Mouse (Mus musculus) frontal cortex, postnatal 36 days (tissue): ENCODE data around the gene Diras2.

Experiments
- DNase-seq, 2 experiments: peaks; one replicate each; pipeline ENCODE4 v3.0.0; 2022; ENCODE audit warnings: low spot score in 2 of 2

Diras2 gene

DNA sequence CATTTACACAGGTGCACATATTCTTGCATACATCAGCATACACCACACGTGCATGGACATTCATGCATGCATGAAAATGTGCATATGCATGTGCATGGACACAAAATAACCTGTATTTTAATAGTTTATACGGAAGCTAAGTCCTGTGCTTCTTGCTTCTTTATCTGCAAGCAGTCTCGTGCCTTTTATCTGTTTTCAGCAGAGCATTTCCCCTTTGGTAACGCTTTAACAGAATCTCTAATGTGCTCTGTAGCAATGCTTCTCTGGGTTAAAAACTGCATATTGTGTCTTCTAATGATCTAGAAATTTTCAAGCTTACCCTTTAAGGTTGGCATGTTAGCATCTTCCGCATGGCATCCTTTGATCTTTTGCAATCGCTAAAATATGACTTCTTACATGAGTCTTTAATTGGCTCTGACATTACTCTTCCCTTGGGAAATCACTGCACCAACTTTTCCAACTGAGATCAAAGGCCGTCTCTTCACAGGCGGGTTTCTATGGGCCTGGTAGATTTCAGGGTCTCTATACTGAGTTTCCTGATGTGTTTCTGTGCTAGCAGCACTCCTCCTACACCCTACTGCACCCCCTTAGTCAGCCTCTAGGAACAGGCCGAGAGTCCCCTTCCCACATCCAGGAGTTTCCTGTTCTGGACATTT lies 21.9 kb upstream of the Diras2 start:
- DNase-seq: no peak

DNA sequence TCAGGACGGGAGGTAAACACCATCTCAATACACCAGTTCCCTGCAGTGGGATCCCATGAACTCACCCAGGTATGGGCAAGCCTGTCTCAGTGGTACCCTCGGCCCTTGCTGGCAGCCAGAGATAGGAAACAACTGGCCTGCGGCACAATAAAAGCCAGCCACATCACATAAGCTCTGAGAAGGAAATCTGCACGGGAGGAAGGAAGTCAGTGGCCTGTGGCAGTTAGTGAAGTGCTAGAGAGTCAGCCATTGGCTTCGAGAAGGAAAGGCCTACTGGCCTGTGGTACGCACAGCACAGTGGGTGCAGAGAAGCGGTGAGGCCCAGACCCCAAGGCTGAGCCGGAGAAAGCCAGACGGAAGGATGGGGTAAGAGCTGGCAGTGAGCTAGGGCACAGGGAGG lies 20.2 kb upstream of the Diras2 start:
- no peak for DNase-seq

DNA sequence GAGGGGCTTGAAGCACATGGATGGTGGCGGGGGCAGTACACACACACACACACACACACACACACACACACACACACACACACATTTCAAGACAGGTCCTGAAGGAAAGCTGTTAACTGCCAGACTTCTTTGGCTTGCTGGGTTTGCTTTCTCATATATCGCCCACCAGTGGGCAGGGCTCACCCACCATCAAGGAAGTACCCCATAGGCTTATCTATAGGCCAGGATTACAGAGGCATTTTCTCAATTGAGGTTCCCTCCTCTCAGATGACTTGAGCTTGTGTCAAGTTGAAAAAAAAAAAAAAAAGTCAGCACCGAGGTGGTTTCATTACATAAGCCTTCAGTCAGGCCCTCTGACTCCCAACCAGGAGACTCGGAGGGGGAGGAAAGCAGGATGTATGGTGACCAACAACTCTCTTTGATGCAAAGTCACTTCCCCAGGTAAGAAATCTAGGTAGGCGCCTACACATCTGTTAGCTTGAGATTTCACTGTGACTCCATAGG lies 19.7 kb upstream of the Diras2 start:
- DNase-seq: no peak

DNA sequence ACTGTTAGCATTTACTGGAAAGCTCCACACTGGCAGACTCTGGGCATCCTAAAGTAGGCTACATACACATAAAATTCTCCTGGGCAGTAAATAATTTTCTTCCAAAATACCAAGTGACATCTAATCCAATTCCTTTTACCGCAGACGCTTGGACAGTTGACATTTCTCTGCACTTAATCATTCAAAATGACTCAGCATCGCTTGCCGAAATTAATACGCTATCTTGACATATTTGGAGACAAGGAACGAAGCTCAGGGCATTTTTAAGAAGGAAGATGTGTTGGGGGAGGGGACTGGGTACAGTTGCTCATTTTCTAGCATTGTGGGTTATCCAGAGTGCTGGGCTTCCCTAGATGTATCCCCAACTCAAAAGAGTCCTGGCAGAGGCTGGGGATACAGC lies 15.2 kb upstream of the Diras2 start:
- no peak for DNase-seq

DNA sequence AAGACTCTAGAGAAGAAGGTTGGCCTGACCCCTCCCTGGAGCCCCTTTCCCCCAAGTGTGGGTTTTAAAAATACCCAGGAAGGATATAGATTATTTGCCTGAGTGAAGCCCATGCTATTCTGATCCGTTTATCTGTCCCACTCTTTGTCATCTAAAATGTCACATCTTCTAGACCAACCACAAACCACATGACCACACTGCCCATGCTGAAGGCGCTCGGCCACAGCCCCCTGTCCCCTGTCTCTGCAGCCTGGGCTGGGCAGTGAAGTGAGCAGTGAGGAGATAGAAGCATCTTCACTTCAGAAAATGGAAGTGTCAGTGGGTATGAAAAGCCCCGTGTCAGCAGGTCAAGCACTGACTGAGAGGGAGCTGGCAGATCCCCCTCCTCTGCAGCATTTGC lies 11.6 kb upstream of the Diras2 start:
- DNase-seq: no peak

DNA sequence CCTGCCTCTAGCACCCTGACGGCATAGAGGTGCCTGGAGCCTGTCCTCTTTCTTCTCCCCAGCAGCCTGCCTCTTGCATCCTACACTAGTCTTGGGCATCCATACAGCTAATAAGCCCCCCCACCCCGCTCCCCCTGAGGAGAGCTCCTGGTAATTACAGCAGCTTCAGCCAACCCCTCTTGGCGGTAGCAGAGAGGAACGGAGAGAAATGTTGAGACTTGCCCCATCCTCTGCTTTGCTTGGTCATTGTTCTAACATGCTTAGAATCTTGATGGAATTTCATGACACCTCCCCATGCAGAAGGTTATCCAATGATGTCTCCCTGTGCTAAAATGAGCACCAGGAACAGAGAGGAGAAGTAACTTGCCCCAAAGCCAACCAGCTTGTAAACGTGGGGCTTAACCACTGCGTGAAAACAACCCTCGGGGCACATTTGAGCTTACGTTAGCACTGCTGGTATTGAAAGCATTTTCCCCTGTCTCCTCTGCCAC lies 11.0 kb upstream of the Diras2 start:
- DNase-seq: no peak

DNA sequence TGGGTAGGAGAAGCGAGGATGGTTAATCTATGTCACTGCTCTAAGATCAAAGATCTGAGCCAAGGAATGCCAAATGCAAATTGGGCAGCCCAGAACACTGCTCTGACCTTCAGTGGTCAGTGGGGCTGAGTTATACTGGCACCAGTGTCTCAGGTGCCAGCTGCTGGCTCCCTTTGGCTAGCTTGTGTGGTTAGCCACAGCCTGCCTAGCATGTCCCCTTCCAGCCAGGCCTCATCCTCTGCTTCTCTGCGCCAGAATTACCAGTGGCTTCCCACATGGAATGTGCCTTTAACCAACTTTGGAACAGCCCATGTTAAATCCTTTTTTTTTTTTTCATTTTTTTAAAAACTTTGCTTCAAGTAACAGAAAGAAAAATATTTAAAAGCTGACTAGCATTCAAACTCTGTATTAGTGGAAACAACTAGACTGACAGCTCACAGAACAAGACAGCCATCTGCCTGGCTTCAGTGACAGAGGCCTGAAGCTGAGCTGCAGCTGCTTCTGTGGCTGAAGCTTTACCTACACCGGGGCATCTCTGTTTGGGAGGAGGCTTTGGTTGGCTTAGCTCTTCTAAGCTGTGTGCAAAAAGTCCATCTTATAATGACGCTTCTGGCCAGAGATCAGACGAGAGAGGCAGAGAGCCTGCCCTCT lies 10.4 kb upstream of the Diras2 start:
- no peak for DNase-seq

DNA sequence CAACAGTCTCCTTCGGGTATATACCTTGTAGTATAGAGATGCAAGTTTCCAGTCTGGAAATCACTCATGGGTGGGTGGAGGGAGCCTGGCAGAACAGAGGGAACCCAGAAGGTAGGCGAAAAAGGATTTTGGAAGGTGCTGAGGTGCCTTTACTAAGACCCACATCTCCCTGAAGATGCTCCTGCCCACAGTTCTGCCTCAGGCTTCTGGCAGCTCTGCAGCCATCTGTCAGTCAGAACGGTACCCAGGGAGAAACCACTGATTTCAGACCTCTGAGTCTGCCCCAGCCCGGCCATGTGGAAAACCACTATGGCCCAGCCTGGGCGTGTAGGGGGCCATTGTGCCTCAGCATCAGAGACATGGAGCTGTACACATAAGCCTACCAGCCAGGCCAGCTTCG lies 8.4 kb upstream of the Diras2 start:
- DNase-seq: no peak

DNA sequence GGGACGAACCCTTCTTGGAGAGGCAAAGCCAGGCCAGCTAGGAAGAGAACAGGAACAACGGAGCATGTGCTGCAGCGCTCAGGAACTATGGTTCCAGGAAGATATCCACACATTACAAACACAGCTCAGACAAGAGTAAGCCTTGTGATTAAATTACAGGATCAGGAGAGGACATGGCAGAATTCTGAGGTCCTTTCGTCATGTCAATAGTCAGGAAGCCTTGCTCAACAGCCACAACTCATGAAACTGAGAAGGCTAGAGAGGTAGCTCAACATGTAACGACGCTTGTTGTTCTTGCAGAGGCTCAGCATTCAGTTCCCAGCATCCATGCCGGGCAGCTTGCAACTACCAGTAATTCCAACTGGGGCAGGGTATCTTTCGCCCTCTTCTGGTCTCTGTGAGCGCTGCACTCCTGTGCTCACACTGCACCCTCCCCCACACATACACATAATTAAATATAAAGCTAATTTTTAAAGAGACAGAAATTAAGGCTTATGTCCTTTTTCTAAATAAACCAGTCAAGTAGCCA lies 7.6 kb upstream of the Diras2 start:
- no peak for DNase-seq

DNA sequence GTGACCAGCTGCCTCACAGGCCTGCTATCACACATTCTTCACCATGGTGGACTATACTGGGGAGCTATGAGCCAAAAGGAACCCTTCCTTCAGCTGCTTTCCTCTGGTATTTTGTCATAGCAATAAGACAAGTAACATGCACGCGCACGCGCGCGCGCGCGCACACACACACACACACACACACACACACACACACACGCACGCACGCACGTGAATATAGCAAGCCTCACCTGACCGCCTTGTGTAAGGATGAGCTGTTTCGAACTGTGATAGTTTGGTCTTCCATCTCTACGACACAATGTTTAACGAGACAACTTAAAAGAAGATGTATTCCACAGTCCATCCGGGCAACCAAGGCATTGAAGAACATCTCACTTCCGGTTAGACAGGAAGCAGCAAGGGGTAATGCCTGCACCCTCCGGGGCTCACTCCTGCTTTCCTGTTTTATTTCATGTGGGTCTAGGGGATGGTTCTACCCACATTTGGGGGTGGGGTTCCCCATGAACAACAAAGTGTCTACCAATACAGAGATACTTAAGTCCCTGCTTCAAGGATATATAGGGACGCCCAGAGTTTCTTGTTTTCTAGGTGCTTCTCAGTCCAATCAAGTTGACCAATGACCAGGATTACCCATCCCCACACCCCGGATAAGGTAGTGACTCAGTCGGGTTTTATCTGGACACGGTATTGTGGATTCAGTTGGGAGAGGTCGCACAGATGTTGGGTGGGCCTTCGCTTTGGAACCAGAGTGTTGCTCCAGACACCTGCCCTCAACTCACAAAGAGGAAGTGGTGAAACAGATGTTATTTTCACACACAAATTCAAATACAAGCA lies 6.9 kb upstream of the Diras2 start:
- no peak for DNase-seq

DNA sequence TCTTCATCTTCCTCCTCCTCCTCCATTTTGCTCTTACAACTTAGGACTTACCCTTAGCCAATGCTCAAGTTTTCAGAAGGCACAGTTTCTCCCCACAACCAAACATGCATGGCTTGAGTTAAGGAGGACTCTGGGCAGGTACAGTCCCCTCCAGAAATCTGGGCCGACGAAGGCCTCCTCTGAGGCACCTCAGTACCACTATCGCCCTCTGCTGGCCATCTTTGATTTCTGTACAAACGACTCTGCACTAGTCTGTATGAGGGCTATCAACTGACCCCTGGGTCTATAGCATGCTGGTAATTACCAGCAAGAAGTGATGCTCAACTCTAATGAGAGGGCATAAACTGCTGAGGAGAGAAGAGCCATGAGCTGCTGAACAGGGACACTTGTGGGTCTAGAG lies 4.5 kb upstream of the Diras2 start:
- DNase-seq: peak in 1 of 2 experiments; percentile 60

DNA sequence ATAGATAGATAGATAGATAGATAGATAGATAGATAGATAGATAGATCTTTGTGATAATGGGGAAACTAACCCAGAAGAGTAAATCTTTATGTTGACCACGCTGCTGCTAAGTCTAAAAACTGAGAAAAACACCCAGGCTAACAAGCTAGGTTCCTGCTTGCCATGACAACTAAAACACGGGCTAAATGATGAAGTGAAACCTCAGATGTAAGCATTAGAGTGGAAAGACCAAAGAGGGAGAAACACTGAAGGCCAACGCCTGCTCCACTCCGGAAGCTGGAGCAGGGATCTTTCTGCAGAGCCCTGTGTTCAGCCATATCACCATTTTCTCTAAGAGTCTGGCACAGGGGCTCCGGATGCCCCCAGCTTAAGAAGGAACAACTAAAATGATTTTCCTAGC lies 2.6 kb upstream of the Diras2 start:
- no peak for DNase-seq

DNA sequence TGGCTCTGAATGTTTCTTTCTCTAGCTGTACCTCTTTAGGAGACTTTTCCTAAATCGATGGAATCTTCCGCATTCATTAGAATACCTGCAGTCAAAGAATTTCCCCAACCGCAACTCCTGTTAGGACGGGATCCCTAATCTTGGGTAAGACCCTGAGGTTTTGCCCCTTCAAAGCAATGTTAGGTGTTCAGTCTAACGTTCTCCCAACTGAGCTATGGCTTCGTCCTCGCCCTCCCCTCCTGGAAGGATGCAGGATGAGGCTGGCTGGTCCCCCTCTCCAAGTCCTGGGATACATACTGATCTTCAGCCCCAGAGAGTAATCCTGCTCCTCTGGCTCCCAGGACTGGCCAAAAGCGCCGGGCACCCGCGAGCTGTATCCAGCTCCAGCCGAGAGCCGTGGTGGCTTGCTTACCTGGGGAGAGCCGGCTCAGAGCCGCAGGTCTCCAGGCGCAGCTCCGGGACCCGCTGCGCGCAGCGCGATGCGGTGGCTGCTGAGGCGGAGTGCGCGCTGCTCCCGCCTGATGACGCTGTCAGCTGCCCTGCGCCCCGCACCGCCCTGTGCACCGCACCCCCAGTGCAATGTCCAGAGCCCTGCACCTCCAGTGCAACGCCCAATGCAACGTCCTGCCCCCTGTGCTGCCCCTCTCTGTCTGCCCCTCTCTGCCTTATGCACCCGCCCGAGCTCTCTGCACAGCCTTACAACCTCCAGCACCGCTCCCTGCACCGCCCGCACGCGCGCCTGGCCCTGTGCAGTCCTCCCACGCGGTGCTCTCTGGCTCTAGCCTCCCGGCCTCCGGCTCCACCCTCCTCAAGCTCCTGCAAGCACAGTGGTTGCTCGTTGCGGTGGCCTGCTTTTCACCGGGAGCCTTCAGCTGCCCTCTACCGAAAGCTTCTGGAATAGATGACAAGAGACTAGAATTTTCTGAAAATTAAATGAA lies 802 bp downstream of the Diras2 start:
- peak; percentile 83 to 84 for DNase-seq

DNA sequence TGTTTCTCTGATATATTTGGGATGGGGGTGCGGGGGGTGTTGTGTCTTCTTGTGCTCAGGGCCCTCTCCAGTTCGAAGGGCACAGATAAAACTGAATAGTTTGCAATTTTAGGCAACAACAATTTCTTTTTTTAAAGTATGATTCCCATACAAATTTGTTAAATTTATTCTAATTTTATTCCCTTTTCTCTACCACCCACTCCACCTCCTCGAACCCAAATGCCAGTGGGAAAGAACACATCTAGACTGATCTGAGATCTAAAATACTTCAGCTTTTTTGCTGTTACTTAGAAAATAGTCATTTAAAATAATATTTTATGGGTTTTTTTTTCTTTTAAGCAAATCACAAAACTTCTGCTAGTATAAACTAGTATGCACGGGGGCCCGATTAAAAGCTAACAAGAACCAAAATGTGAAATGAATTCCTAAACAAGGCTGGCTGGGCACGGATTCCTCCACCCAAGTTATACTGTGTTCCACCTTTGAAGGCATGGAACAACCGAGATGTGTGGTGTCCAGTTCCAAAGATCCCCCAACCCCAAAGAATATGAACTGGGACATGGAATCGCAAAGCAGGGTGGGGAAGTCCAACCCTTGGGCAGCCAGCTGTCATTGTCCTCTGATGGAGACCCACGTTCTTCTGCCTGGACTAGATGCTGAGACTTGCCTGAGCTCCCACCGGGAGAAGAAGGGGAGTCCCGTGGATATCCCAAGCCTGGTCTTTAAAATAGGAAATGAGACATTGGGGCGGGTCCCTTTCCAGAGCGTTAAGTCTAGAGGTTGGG lies 1.7 kb downstream of the Diras2 start:
- DNase-seq: no peak

DNA sequence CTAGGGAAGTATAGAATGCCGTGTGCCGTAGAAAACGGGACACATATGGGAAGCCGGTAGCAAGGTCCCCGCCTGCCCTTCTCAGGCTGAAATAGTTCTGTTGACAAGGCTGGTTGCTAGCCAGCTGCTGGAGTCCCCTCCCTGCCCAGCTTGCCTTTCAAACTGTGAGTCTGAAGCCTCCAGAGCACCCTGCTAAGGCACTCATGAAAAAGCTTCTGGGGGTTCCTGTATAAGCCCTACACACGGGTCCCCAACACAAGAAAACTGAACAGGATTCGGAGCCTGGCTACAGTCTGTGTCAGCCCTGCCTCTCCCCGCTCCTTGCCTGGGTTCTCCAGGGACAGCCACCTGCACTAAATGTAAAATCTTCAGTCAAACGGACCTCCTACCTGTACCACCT lies 2.3 kb downstream of the Diras2 start:
- DNase-seq: no peak

DNA sequence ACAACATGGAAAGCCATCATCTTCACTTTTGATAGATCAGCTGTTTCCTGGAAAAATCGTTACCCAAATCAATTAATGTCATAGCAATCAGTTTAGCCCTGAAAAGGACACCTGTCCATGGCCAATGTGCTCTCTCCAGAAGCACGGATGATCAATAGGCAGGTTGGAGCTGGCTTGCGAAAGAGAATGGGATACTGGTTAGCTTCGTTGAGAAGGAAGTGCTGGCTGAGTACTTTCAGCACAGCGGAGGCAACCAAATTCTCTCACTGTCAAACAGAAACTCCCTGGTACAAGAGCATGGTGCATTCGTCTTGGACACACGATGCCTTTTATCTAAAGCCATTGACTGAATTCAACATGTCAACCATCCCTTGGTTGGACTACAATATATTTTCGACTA lies 2.8 kb downstream of the Diras2 start:
- no peak for DNase-seq

DNA sequence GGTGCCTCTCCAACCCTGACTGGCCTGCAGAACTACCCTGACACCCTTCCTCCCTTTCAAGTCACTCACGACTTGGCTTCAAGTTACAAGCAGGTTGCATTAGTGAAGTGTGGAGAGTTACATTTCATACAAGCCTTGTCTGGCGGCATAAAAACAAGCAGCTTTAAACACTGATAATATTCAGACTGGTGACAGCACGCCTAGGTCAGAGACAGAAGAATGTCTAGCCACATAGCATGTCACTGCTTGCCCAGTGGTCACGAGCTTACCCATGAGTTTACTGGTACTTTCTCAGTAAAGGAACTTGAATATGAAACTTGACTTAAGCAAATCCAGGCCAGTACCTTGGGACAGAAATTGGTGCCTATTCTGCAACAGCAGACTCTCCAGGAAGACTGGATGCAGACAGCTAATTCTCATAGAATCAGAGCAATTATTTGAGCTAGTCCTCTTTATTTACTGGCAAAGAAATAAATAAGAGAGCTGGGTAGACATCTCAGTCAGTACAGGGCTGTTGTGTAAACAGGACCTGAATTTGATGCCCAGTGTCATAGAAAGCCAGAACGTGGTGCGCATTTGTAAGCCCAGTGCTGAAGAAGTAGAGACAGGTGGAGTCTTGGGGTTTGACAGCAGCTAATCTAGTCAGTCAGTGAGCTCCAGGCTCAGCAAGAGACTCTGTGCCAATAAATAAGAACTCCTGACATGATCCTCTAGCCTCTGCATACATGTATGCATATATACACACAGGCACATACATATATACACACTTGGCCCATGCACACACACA lies 4.6 kb downstream of the Diras2 start:
- no peak for DNase-seq

DNA sequence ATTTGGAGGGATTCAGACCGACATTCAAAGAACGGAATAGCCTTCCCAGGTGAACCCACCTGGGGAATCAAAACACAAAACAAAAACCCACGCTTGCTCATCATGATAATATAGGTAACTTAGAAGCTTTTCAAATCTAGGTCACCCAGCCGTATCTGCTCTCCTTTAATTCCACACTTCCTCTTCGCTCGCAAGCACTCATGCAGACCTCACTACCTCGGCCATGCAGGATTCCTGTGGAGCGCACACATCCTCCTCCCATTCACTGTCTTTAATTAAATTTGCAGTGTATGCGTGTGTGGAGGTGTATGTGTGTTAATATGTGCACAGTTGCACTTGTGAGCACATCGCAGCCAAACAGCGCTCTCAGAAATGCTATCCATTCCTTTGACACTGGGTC lies 6.8 kb downstream of the Diras2 start:
- DNase-seq: no peak

DNA sequence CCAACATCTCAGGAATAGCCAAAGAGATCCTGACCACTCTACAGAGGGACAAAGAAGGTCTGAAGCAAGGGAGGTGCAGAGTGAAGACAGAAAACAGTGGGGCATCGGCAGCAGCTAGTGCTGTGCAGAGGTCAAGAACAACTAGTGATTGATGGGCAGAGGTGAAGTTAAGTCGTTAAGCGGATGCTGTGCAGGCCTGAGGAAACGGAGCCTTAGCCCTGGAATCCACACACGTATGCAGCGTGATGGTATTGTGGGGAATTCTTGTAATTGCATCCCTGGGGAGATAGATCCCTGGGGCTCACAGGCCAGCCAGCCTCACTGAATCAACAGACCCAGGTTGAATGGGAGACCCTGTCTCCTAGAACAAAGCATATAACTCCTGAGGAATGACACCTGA lies 9.9 kb downstream of the Diras2 start:
- no peak for DNase-seq

DNA sequence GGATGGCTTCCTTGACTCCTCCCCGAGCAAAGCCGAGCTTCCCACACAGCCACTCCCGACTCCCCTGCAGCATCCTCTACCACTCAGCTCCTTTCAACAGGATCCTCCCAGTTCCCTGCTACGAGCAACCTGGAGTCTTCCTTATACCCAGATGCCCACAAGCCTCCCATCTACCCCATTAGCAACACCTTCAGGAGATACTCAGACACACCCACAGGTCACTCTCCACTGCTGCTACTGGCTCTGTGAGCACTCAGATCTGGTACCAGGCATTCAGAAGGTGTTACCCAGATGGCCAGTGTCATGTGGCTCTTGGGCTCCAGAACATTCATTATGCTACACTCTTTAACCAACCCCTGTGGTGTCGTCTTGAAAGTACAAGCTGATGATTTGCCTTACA lies 11.7 kb downstream of the Diras2 start:
- DNase-seq: no peak
